Mouse (Mus musculus): ENCODE measurements around the gene Pex10.

The Pex10 gene

DNA sequence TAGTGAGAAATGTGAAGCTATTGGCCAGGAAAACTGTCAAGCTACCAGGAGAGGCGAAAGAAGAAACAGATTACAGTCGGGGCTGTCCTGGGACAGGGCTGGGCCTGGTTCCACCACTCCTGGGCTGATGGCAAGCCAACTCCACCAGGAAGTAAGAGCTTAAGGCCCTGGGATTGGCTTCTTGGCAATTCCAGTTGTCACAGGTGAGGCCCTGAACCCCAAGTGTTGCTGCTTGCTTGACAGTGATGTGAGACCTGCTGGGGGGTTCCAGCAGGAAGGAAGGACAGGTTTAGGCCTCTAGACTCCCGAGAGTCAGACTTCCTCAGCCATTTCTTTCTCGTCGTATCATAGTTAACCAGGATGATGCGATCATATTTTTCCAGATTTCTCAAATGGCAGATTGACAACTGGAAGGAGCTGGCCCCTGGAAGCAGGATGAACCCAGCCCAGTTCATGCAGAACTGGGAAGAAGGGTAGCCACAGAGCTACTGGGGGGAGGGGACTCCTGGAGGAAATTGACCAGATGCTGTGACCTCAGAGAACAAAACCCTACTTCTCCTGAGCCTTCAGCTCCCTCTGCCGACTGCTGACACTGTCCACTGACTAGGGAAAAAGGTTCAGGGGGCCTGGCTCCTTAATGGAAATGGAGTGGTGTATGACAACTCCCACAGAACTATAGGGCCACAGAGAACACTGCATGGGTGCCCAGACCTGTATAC is 26.8 kb downstream of the Pex10 start:
- DNase-seq (ENCODE audit: low spot score): no peak

DNA sequence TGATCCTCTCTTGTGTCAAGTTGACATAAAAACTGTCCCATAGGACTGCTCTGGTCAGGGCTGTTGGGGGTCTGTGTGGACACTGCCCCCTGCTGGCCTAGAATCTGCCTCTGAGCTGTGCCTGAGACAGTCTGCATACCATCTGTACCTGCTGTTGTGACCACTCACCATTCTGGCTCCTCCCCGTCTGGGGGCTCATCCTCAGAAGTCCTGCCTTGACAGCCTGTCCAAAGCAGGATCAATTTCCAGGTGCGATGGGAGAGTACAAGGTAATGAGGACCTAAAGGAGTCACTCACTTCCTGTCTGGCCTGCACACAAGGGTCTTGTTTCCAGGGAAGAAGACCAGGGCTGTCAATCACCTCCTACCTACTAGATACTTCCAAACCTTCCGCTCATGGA is 27.7 kb downstream of the Pex10 start:
- peak; percentile 61 for DNase-seq (ENCODE audit: low spot score)

DNA sequence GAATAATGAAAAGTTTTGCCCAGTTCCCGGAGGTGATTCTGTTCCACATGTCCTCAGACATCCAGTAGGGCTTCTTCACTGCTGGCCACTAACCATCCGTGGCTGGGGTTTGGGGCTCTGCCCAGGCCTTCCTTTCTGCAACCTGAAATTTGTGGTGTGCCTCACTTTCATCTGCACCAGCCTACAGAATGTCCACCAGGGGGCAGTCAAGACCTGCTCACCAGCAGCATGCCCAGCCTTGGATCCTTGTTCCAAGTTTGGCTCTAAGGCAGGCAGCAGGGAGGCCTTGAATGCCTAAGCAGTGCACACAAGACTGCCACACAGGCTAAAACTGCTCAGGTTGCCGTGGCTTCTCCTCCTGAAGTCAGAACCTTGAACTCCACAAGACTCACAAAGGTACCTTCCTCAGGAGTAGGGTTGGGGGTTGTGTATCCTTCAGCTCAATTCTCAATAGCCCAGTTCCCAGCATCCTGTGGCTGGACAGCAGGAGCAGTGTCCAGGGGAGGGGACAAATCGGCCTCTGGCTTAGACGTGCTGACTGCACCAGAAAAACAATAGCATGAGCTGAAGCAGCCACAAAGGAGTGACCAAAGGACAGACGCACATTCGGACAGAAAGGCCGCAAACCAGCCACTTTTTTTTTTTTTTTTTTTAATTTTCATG is 28.6 kb downstream of the Pex10 start:
- DNase-seq (ENCODE audit: low spot score): peak; percentile 89

DNA sequence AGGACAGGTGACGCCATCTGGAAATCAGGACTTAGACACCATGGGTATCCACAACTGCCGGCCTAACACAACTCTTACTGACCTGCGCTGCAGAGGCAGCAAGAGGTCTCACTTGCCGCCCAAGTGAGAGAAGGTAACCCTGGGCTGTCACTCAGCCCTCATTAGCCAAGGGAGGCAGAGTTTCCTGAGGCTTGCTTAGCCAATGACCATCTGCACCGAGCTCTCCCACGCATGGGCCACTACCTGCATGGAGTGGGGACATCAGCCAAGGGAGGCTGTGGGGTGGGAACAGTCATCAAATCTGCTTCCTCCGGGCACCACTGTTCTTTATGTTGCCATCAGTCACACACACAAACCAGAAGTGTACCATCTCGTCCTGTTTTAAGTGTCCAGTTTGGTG is 29.2 kb downstream of the Pex10 start:
- no peak for DNase-seq (ENCODE audit: low spot score)

DNA sequence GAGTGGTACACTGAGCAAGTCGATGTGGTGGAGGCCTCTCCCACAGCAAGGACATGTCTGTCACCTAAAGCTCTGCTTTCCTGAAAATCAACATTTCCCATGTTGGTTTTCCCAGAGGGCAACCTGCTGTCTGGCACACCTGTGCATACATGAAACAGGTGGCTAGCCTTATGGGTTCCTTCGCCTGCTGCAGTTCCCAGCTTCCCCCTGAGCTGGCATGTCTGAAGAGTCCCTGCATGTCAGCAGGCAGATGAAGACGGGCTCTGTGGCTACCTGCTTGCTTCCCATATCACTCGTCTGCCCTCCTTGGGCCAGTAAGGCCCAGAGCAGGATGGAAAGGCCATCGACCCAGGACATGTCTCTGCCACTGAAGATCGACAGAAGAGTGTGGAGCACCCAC is 30.6 kb downstream of the Pex10 start:
- no peak for DNase-seq (ENCODE audit: low spot score)

DNA sequence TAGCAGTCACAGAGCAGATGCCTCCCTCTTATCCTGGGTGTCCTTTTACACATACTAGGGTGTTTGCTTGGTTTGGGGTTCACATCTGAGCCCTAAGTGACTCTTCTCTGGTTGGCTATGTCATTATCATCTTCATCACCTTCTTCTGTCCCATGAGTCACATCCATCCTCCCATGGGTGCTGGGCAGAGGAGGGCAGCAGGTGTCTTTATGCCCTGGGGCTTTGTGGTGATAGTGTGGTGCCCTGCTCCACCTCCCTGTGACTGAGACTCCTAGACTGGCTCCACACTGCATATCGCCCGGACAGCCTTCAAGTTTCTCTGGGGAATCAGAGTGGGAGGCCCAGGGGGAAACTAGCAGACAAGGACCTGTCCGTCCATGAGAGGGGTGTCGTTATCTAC is 31.8 kb downstream of the Pex10 start:
- no peak for DNase-seq (ENCODE audit: low spot score)

DNA sequence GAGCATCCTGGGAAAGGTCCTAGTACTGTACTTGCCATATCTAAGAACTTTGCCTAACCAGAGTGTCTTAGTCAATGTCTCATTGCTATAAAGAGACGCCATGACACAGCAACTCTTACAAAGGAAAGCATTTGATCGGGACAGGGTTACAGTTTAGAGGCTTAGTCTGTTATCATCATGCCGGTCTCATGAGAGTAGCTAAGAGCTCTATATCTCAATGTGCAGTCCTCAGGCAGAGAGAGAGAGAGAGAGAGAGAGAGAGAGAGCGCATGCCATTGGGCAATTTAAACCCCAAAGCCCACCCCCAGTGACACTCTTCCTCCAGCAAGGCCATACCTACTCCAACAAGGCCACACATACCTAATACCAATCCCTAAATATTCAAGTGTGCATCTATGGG is 41.1 kb downstream of the Pex10 start:
- no peak for DNase-seq (ENCODE audit: low spot score)

DNA sequence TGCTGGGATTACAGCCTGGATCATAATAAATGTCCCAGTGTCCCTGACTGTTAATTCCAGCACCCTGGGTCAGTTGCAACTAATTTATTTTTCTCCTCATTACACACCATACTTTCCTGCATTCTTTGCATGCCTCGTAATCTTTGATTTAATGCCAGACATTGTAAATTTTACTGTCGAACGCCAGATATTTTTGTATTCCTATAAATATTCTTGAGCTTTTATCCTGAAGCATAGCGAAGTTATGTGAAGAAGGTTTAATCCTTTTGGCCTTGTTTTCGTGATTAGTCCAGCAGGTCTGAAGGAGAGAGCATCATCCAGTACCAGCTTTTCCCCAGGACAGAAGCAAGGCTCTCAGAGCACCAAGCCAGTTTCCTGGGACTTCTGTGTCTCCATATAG is 42.7 kb downstream of the Pex10 start:
- DNase-seq (ENCODE audit: low spot score): no peak

DNA sequence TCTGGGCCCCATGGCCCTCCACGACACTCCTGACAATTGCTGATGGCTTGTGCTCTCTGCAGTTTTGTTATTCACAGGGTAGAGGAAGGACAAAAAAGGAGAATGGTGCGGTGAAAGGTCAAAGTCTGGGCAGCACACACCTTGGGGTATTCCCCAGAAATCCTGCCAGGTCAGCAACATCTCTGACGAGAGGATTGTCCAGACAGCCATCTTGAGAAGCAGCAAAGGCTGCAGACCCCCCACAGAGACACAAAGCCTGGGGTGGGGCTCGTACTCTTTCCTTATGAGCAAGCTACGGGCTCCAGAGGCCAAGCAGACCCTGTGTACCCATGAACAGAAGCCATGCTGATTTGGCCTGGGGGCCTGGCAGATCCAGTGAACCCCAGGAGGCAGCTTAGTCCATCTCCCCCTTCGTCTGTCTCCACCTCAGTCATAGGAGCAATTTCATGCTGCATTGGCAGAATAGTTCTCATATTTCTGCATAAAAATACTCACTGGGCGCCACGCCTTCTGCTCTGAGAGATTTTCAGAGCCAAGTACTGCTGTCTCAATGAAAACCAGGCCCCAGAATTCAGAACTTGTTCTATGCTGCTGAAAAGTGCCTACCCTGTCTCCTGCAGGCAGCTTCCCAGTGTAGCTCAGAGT is 47.1 kb downstream of the Pex10 start:
- DNase-seq (ENCODE audit: low spot score): peak; percentile 45

DNA sequence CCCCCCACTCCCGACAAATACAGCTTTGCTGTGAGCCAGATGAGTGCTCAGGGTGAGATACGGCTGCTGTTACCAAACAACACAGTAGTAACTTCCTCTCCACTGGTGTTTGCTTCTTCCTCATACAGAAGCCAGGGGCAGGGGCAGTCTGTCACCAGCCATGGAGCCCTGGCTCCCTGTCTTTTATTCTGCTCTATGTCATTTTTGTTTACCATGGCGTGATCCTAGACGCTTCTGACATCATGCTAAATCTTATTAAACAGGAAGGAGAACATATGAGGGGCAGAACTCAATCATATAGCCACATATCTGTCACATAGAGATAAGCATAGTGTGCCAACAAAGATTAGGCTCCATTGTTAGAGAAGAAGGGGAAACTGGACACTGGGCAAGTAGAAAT is 49.8 kb downstream of the Pex10 start:
- DNase-seq (ENCODE audit: low spot score): no peak

DNA sequence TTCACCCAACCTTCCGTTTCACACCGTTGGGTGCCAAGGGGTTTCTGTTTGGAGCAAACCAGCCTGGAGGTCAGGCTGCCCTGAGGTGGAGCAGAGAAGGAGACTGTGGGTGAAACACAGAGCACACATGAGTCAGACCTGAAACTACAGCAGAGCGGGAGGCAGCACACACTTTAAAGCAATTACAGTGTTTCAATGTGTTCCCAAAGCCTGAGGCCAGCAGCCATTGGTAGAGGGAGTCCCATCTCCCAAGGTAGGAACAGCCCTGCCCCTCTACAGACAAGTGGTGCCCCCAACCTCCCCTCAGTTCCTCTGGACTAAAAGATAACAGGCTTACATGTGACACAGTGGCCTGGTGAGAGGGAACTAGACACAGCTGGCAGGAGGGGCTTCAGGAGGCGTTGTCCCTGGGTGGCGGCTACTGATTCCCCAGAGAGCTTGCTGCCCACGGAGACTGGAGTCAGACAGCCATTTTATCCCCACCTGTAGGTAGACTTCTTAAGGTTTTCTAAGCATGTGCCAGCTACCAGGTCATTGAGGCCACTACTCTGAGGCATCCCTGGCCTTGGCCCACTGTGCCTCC is 50.7 kb downstream of the Pex10 start:
- no peak for DNase-seq (ENCODE audit: low spot score)

DNA sequence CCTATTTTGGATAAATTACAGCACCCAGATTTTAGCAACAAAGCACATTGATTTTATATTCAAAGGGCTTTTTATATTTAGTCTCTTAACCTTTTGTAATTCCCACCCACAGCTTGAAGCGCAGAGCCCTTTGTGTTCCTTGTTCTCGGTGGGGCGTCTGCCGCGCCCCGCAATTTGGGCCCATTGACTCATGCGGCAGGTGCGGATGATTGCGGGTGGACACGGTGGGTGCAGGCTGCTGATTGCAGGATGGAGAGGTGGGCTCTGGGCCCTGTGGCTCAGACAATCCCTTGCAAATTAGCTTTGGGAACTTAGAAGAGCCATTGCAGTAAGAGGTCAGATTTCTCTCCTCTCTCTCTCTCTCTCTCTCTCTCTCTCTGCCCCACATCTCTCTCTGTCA is 51.5 kb downstream of the Pex10 start:
- DNase-seq (ENCODE audit: low spot score): no peak

DNA sequence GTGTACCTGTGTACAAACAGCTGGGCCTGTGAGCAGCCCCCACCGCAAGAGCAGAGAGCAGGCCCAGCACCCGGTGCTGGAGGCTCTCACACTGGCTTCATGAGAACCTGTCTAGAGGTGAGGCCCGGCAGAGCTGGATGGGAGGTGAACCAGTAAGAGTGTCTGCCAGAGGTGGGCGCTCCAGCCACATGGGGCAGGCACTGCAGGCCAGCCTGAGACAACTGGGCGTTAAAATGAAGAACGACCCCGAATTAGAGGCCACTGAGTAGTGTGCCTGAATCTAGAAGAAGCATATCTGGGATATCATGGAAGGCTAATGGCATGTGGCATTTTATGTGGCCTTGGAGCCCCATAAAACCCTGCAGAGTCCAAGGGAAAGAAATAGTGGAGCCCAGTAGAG is 53.2 kb downstream of the Pex10 start:
- DNase-seq (ENCODE audit: low spot score): no peak

DNA sequence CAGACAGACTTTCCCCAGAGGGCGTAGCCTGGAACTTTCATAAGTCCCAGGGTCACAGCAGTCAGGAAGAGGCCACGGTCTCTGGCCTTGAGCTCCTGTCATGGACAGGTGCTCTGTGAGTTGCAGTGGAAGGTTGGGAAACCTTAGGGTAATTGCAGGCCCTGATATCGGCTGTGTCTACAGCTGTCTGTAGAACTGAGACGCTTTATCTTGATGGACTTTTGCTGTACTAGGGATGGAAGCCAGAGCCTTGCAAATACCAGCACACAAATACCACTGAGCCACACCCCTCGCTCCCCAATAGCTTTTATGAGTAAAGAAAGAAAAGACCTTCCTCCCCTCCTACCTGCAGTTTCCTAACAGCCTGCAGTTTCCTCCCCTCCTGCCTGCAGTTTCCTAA is 53.8 kb downstream of the Pex10 start:
- DNase-seq (ENCODE audit: low spot score): peak; percentile 60

DNA sequence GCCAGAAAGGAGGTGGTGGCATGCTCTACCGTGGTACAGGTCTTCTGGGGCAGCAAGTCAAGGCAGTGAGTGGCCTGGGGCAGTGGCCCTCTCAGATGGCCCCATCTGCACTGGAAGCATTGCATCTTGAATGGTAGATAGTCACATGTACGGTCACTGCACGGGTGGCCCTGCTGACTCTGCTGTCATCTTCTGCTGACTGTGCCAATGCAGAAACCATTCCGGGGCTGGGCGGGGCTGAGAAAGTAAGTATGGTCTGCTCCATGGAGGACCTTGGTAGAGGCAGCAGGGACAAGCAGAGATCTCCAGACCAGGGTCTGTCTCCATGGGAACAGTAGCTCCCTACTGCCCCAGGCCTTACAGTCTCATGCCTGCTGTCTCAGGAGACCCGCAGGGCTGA is 54.4 kb downstream of the Pex10 start:
- no peak for DNase-seq (ENCODE audit: low spot score)
